In the genomic region with DNA sequence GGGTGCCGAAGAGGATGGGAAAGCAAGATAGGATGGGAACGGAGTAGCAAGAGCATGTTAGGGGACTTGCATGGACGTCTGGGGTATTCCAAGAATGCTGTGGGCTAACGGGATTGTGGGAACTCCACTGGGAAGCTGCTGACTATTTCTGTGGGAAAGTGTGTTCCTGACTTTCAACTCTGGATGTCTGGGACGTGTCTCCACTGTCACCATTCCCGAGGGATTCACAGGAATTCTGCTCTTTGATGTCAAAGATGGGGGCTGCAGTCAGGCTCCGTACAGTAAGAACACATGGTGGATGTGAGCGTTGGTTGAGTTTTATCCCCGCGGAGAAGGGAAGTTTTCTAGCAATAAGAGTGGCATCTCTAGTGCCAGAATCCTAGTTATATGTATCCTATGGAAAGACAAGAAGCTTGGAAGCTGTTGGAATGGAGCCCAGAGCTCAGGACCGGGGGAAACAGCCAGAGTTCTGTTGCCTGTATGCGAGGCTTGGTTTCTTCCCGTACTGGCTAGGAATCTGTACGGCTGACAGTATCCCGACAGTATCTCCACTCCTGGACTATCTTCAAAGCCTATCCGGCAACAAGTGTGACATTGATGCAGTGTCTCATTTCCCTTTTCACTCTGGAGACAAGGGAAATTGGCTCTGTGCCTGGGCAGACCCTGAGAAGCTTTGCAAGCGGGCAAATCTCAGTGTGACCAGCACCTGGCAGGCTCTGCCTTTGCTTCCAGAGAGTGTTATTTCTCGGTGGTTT, we compare ENCODE assay signal across 8 mouse cellular contexts. TPM values are rescaled to one million over a fixed set of nuclear protein-coding genes. Genes with fewer than 3 reads are reported as not detected.
DNase-seq lines count a peak whose midpoint lies in the region; ATAC-seq lines count a peak whose summit lies in the region.

No protein-coding gene starts in this region.

- H3K4me3 ChIP-seq in forebrain, embryonic 16.5 days (replicated peaks; ENCODE audit: low read length): no peak overlapping the region
- no peak overlapping the region for H3K4me3 ChIP-seq in kidney, embryonic 14.5 days (ENCODE audit: low read length)
- no peak overlapping the region for H3K4me3 ChIP-seq in neural tube, embryonic 15.5 days (replicated peaks)

- H3K9me3 ChIP-seq in forebrain, embryonic 16.5 days (ENCODE audit: control insufficient read depth, low read length): no peaks in the 10 kb centered on the region
- peaks cover 8% of the 10 kb centered on the region for H3K9me3 ChIP-seq in kidney, embryonic 14.5 days (ENCODE audit: control insufficient read depth, low read length)
- no peaks in the 10 kb centered on the region for H3K9me3 ChIP-seq in neural tube, embryonic 15.5 days (replicated peaks)

- ATAC-seq in forebrain, embryonic 16.5 days: peak; percentile 58
- ATAC-seq in kidney, embryonic 14.5 days (ENCODE audit: low FRiP score, low TSS enrichment): no peak
- ATAC-seq in neural tube, embryonic 15.5 days (ENCODE audit: low FRiP score): peak; percentile 62; the same call in 1 of the 2 replicates

- peak overlapping the region; percentile 19 for H3K4me2 ChIP-seq in forebrain, embryonic 16.5 days (ENCODE audit: low read length)
- H3K4me2 ChIP-seq in kidney, embryonic 14.5 days (replicated peaks; ENCODE audit: low read depth, low read length): peak overlapping the region; percentile 19
- peak overlapping the region; percentile 9; the same call in 1 of the 2 replicates for H3K4me2 ChIP-seq in neural tube, embryonic 15.5 days

- H3K36me3 ChIP-seq in forebrain, embryonic 16.5 days (ENCODE audit: control insufficient read depth, insufficient read depth): no peaks in the 10 kb centered on the region
- no peaks in the 10 kb centered on the region for H3K36me3 ChIP-seq in kidney, embryonic 14.5 days (ENCODE audit: control insufficient read depth, insufficient read depth, low read length)
- H3K36me3 ChIP-seq in neural tube, embryonic 15.5 days: no peaks in the 10 kb centered on the region

- H3K4me1 ChIP-seq in forebrain, embryonic 16.5 days (replicated peaks; ENCODE audit: control insufficient read depth, insufficient read depth, low read length): peaks cover 15% of the 10 kb centered on the region
- peaks cover 8% of the 10 kb centered on the region; the same call in 1 of the 2 replicates for H3K4me1 ChIP-seq in kidney, embryonic 14.5 days (ENCODE audit: control insufficient read depth, insufficient read depth, low read length)
- H3K4me1 ChIP-seq in neural tube, embryonic 15.5 days: peaks cover 21% of the 10 kb centered on the region

- no peaks in the 10 kb centered on the region for H3K27me3 ChIP-seq in forebrain, embryonic 16.5 days (replicated peaks; ENCODE audit: control insufficient read depth, insufficient read depth, low read length)
- no peaks in the 10 kb centered on the region for H3K27me3 ChIP-seq in kidney, embryonic 14.5 days (ENCODE audit: control insufficient read depth, insufficient read depth, low read length)
- H3K27me3 ChIP-seq in neural tube, embryonic 15.5 days (replicated peaks): no peaks in the 10 kb centered on the region

- H3K9ac ChIP-seq in forebrain, embryonic 16.5 days (replicated peaks; ENCODE audit: low read depth, low read length): no peak overlapping the region
- no peak overlapping the region for H3K9ac ChIP-seq in kidney, embryonic 14.5 days (ENCODE audit: low read depth, low read length)
- H3K9ac ChIP-seq in neural tube, embryonic 15.5 days (replicated peaks): no peak overlapping the region

- WGBS in forebrain, embryonic 16.5 days: 34% methylated on average over 18 of the region's 18 CpGs
- WGBS in kidney, embryonic 14.5 days: 41% methylated on average over 18 of the region's 18 CpGs
- 40% methylated on average over 18 of the region's 18 CpGs for WGBS in neural tube, embryonic 15.5 days

- no peak overlapping the region for H3K27ac ChIP-seq in forebrain, embryonic 16.5 days (ENCODE audit: low read length)
- H3K27ac ChIP-seq in kidney, embryonic 14.5 days (ENCODE audit: low read depth, low read length): no peak overlapping the region
- H3K27ac ChIP-seq in neural tube, embryonic 15.5 days (replicated peaks): peak overlapping the region; percentile 33

- DNase-seq in frontal cortex, postnatal 14 days (ENCODE audit: low spot score in 2 of 2): peak; percentile 15 to 16
- no peak for DNase-seq in frontal cortex, postnatal 25 days (ENCODE audit: low spot score in 2 of 2)
- DNase-seq in NIH3T3 (ENCODE audit: low read depth): peak; percentile 34
- DNase-seq in gastrocnemius, postnatal 10 days: no peak
- no peak for DNase-seq in testis, postnatal 10 days (ENCODE audit: low spot score)

RNA-seq across cellular contexts. Expression of a gene that starts 44.2 kb away (rescaled TPM):
- 6.5 TPM in 2 replicates for polyA plus RNA-seq in forebrain, embryonic 16.5 days (2015; fragmentation: Nextera tagmentation; extraction: Ambion mirVana)
- 18.0 and 22.4 TPM in 2 replicates for polyA plus RNA-seq in kidney, embryonic 14.5 days (2014; fragmentation: Nextera tagmentation; extraction: Ambion mirVana)
- 7.2 and 8.2 TPM in 2 replicates for polyA plus RNA-seq in neural tube, embryonic 15.5 days (2015; fragmentation: Nextera tagmentation; extraction: Ambion mirVana)
- total RNA-seq in gastrocnemius, postnatal 10 days (2021): 10 to 100 TPM; 38.6 to 45.2 TPM

Comparison
In these comparisons a context has a peak if more than half of its experiments do, and no peak if none do; other contexts are left out.
1. DNase-seq: peak in frontal cortex, postnatal 14 days (2 of 2) and NIH3T3 (single experiment); none in frontal cortex, postnatal 25 days (0 of 2), gastrocnemius, postnatal 10 days (single experiment) and testis, postnatal 10 days (single experiment).
2. Peak in every context shown above with its lines, with median percentiles within 50 percentile points of each other: H3K4me2 ChIP-seq.